Mouse (Mus musculus) midbrain, embryonic 11.5 days (tissue): Measurements from ENCODE around the gene Flvcr1. TPM values are rescaled to one million over a fixed set of nuclear protein-coding genes. Genes with fewer than 3 reads are reported as not detected.
A peak's percentile ranks its signal among the peaks of the same experiment; 100 is the strongest.

Experiments
- ATAC-seq: fragments of 200-750 bp; cut with Nextera tagmentation; 2 replicates; pipeline ENCODE4 v1.8.0; 2017; ENCODE audit warnings: moderate TSS enrichment, moderate library complexity; ENCODE audit not compliant: low FRiP score
- DNase-seq: peaks from one replicate; pipeline ENCODE4 v3.0.0; 2015; ENCODE audit warnings: low spot score; ENCODE audit errors: missing footprints
- H3K27ac ChIP-seq: fragments of 300-500 bp; sonication (generic); 2 replicates; pipeline ENCODE4 v1.5.1; 2014; ENCODE audit warnings: low read depth, low read length
- H3K27me3 ChIP-seq: fragments of 300-500 bp; sonication (generic); 2 replicates; pipeline ENCODE4 v1.6.1; 2014; ENCODE audit warnings: mild to moderate bottlenecking, low read length, moderate library complexity, mixed read lengths; ENCODE audit not compliant: control insufficient read depth, insufficient read depth
- H3K36me3 ChIP-seq: fragments of 300-500 bp; sonication (generic); 2 replicates; pipeline ENCODE4 v1.6.1; 2014; ENCODE audit warnings: mild to moderate bottlenecking, low read length, moderate library complexity, mixed read lengths; ENCODE audit not compliant: control insufficient read depth, insufficient read depth
- H3K4me1 ChIP-seq: fragments of 300-500 bp; sonication (generic); 2 replicates; pipeline ENCODE4 v1.6.1; 2014; ENCODE audit warnings: low read length; ENCODE audit not compliant: control insufficient read depth, insufficient read depth
- H3K4me2 ChIP-seq: fragments of 300-500 bp; sonication (generic); 2 replicates; pipeline ENCODE4 v1.6.1; 2014; ENCODE audit warnings: mild to moderate bottlenecking, moderate library complexity
- H3K4me3 ChIP-seq: fragments of 300-500 bp; sonication (generic); 2 replicates; pipeline ENCODE4 v1.5.1; 2014; ENCODE audit warnings: low read depth, low read length
- H3K9ac ChIP-seq: fragments of 300-500 bp; sonication (generic); 2 replicates; pipeline ENCODE4 v1.6.1; 2014; ENCODE audit warnings: low read length
- H3K9me3 ChIP-seq: fragments of 300-500 bp; sonication (generic); 2 replicates; pipeline ENCODE4 v1.6.1; 2016; ENCODE audit warnings: low read length; ENCODE audit not compliant: control insufficient read depth
- WGBS: fragments of 180-500 bp; shearing (Covaris S2); extraction: QIAGEN DNeasy Blood & Tissue Kit; methylation state at CpG from one replicate; pipeline ENCODE4 v1.1.7; 2014; 5-methylcytosine and 5-hydroxymethylcytosine counted together
- polyA plus RNA-seq: library from polyadenylated mRNA; unstranded; fragments of >200 nt; fragmentation: Nextera tagmentation; extraction: Ambion mirVana; gene quantifications from 2 replicates; pipeline ENCODE4 v1.2.1, GENCODE M21; 2014

Gene Flvcr1
- polyA plus RNA-seq, 1 experiment from 2014 or later = 11.9 TPM

- no peak overlapping the region for H3K4me3 ChIP-seq
- no peak for DNase-seq
- no peak overlapping the region for H3K4me2 ChIP-seq
- 62% methylated on average over 6 of the region's 6 CpGs for WGBS
- no peak for ATAC-seq
- H3K9ac ChIP-seq = no peak overlapping the region
- H3K27ac ChIP-seq = no peak overlapping the region
- peaks cover 3% of the 10 kb centered on the region; the same call in 1 of the 2 replicates for H3K36me3 ChIP-seq
- H3K27me3 ChIP-seq = no peaks in the 10 kb centered on the region
- no peaks in the 10 kb centered on the region; the same call in 1 of the 2 replicates for H3K9me3 ChIP-seq
- H3K4me1 ChIP-seq = no peaks in the 10 kb centered on the region
Measured at GRCm38 (mm10) chr1:191002201-191002600, 23.8 kb downstream of the Flvcr1 start.

DNA sequence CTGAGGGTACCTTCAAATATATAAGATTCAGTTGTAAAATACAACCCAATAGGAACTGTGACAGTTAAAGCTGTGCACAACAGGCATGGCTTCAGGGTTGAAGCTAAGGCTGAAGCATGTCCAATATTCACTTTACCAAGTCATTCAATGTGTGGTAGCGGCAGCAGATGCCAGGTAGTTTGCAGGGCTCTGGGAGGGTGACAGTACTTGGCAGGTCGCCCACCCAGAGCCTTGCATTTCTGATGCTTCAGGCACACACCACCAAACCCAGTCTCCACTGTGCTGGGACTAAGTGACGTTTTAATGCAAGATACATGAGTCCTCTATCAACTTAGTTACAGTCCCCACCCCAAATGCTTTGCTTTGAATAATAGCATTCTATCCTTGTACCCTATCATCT lies 25.3 kb downstream of the Flvcr1 start:
- no peaks in the 10 kb centered on the region for H3K4me1 ChIP-seq
- ATAC-seq (no peak), DNase-seq (no peak)
- H3K9me3 ChIP-seq = no peaks in the 10 kb centered on the region; the same call in 1 of the 2 replicates
- 78% methylated on average over 3 of the region's 3 CpGs for WGBS
- no peak overlapping the region for H3K27ac ChIP-seq
- peaks cover 3% of the 10 kb centered on the region; the same call in 1 of the 2 replicates for H3K36me3 ChIP-seq
- H3K27me3 ChIP-seq = no peaks in the 10 kb centered on the region
- no peak overlapping the region for H3K9ac ChIP-seq
- no peak overlapping the region for H3K4me3 ChIP-seq
- H3K4me2 ChIP-seq = no peak overlapping the region

GRCm38 (mm10) chr1:190998027-190998426 lies 27.9 kb downstream of the Flvcr1 start:
- no peak overlapping the region for H3K27ac ChIP-seq
- ATAC-seq = no peak
- no peak overlapping the region for H3K4me2 ChIP-seq
- H3K4me1 ChIP-seq = no peaks in the 10 kb centered on the region
- 74% methylated on average over 1 of the region's 1 CpGs for WGBS
- no peak overlapping the region for H3K9ac ChIP-seq
- no peaks in the 10 kb centered on the region for H3K36me3 ChIP-seq
- no peak overlapping the region for H3K4me3 ChIP-seq
- no peaks in the 10 kb centered on the region; the same call in 1 of the 2 replicates for H3K9me3 ChIP-seq
- H3K27me3 ChIP-seq = no peaks in the 10 kb centered on the region
- no peak for DNase-seq

GRCm38 (mm10) chr1:190996346-190996877 lies 29.5 kb downstream of the Flvcr1 start:
- Histone ChIP-seq H3K9ac (no peak overlapping the region), H3K27me3 (no peaks in the 10 kb centered on the region), H3K9me3 (no peaks in the 10 kb centered on the region; the same call in 1 of the 2 replicates), H3K4me1 (no peaks in the 10 kb centered on the region), H3K36me3 (no peaks in the 10 kb centered on the region), H3K4me2 (no peak overlapping the region), H3K27ac (no peak overlapping the region), H3K4me3 (no peak overlapping the region)
- no peak for DNase-seq
- ATAC-seq = no peak
- WGBS = 75% methylated on average over 6 of the region's 6 CpGs

DNA sequence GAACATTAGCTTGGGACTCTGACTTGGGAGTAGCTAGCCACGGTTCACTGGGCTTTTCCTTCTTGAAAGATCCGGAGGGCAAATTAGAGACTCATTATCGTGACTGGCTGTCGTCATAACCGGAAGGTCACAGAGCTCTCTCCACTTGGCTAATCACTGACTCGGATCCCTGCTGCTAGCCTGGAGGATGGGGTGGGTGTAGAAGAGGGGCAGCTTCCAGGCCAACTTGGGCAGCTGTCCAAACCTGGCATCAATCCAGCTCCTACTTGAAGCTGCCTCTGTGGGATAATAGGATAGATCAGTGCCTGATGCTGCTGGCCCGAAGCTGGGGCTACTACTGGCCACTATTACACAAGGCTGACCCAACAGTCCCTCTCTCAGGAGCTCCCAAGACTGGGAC lies 30.4 kb downstream of the Flvcr1 start:
- H3K27ac ChIP-seq = no peak overlapping the region
- no peaks in the 10 kb centered on the region; the same call in 1 of the 2 replicates for H3K9me3 ChIP-seq
- no peaks in the 10 kb centered on the region for H3K4me1 ChIP-seq
- DNase-seq (no peak), ATAC-seq (no peak)
- WGBS = 77% methylated on average over 7 of the region's 7 CpGs
- no peaks in the 10 kb centered on the region for H3K36me3 ChIP-seq
- H3K27me3 ChIP-seq = no peaks in the 10 kb centered on the region
- H3K4me3 ChIP-seq = no peak overlapping the region
- H3K9ac ChIP-seq = no peak overlapping the region
- no peak overlapping the region for H3K4me2 ChIP-seq

- no peak overlapping the region for H3K27ac ChIP-seq
- H3K9me3 ChIP-seq = no peaks in the 10 kb centered on the region
- no peak for ATAC-seq
- WGBS = 81% methylated on average over 9 of the region's 9 CpGs
- no peaks in the 10 kb centered on the region for H3K4me1 ChIP-seq
- no peak overlapping the region for H3K9ac ChIP-seq
- no peak overlapping the region for H3K4me3 ChIP-seq
- no peaks in the 10 kb centered on the region for H3K27me3 ChIP-seq
- no peak for DNase-seq
- H3K4me2 ChIP-seq = no peak overlapping the region
- no peaks in the 10 kb centered on the region for H3K36me3 ChIP-seq
Measured at GRCm38 (mm10) chr1:190989437-190990082, 36.4 kb downstream of the Flvcr1 start.

DNA sequence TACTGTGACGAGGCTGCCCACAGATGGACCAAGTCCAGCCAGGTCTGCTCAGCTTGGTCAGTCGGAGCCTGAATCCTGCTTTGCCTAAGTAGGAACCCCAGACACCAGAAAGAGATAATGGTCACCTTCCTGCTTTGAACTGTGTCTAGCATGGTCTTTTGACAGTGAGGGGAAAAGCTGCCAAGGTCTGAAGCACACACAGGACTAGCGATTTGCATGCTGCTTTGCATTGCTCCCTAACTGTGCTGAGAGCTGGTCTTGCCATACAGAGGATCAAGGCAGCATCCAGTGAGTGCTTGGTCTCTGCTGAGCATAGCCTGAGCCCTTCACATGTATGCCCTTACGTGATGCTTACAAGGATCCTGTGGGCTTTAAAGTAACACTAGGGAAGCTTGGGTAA lies 44.5 kb downstream of the Flvcr1 start:
- H3K9me3 ChIP-seq = no peaks in the 10 kb centered on the region
- no peaks in the 10 kb centered on the region for H3K27me3 ChIP-seq
- H3K4me3 ChIP-seq = no peak overlapping the region
- H3K4me2 ChIP-seq = no peak overlapping the region
- H3K9ac ChIP-seq = no peak overlapping the region
- 85% methylated on average over 4 of the region's 4 CpGs for WGBS
- no peak overlapping the region for H3K27ac ChIP-seq
- no peaks in the 10 kb centered on the region for H3K36me3 ChIP-seq
- DNase-seq = no peak
- peaks cover 16% of the 10 kb centered on the region for H3K4me1 ChIP-seq
- ATAC-seq = no peak

- H3K9ac ChIP-seq = no peak overlapping the region
- no peaks in the 10 kb centered on the region for H3K36me3 ChIP-seq
- H3K4me2 ChIP-seq = no peak overlapping the region
- no peak for DNase-seq
- peaks cover 16% of the 10 kb centered on the region for H3K4me1 ChIP-seq
- H3K27ac ChIP-seq = no peak overlapping the region
- no peaks in the 10 kb centered on the region for H3K27me3 ChIP-seq
- no peak for ATAC-seq
- H3K4me3 ChIP-seq = no peak overlapping the region
- H3K9me3 ChIP-seq = no peaks in the 10 kb centered on the region
- WGBS = 100% methylated on average over 1 of the region's 1 CpGs
Measured at GRCm38 (mm10) chr1:190980470-190980869, 45.5 kb downstream of the Flvcr1 start.

GRCm38 (mm10) chr1:190979100-190979563 lies 46.8 kb downstream of the Flvcr1 start, which contains the start of gene Vash2:
Vash2 (minus strand) TSS chr1:190979296.
- under 1% methylated on average over 31 of the region's 38 CpGs for WGBS
- H3K9ac ChIP-seq = peak within 1 kb of the TSS; percentile 90
- DNase-seq = peak; percentile 98
- H3K27ac ChIP-seq = peak within 1 kb of the TSS; percentile 80
- peaks cover 16% of the 10 kb centered on the region for H3K4me1 ChIP-seq
- H3K27me3 ChIP-seq = no peaks in the 10 kb centered on the region
- H3K4me3 ChIP-seq = peak within 1 kb of the TSS; percentile 65
- peak; percentile 98 for ATAC-seq
- peak within 1 kb of the TSS; percentile 99 for H3K4me2 ChIP-seq
- 0 out of 2 replicates have a peak, but pooled peaks cover 3% of the 10 kb centered on the region for H3K36me3 ChIP-seq
- H3K9me3 ChIP-seq = no peaks in the 10 kb centered on the region
